15 mouse cellular contexts compared by ENCODE assay signal in genomic region chr16:73785074-73785438, GRCm38 (mm10).
"Had no signal": no experiment of that assay in that cellular context is flagged by ENCODE, and none has a peak within 500 bp of the region (broad histone marks: within the 10 kb centered on the region; RNA-seq: fewer than 3 reads in every experiment).

No protein-coding gene starts in this region.

- DNase-seq: kidney, adult 9 months; kidney, postnatal 10 days; kidney, postnatal 4 days; liver; liver, embryonic 13.5 days; liver, postnatal 0 days; lung, postnatal 14 days; right cerebral cortex, postnatal 14 days; thymus, postnatal 36 days had no signal

- H3K4me2 ChIP-seq: limb, embryonic 12.5 days; liver, embryonic 13.5 days; lung, embryonic 15.5 days; midbrain, embryonic 11.5 days had no signal

- H3K9ac ChIP-seq: limb, embryonic 12.5 days; liver, embryonic 13.5 days; liver, postnatal 0 days; lung, embryonic 15.5 days had no signal

- H3K4me1 ChIP-seq: limb, embryonic 12.5 days; liver, embryonic 13.5 days; lung, embryonic 15.5 days; megakaryocyte, embryonic 14.5 days had no signal

- H3K4me3 ChIP-seq: layer of hippocampus, adult 2 months; limb, embryonic 12.5 days; liver, embryonic 13.5 days; lung, embryonic 15.5 days; megakaryocyte, embryonic 14.5 days had no signal

- H3K27me3 ChIP-seq: limb, embryonic 12.5 days; liver, embryonic 13.5 days; lung, embryonic 15.5 days; megakaryocyte, embryonic 14.5 days had no signal

- H3K36me3 ChIP-seq: limb, embryonic 12.5 days; liver, embryonic 13.5 days; lung, embryonic 15.5 days had no signal

- ATAC-seq: liver, postnatal 0 days had no signal

- H3K9me3 ChIP-seq: limb, embryonic 12.5 days; liver, embryonic 13.5 days; lung, embryonic 15.5 days; megakaryocyte, embryonic 14.5 days had no signal

- H3K27ac ChIP-seq: layer of hippocampus, adult 2 months; limb, embryonic 12.5 days; liver, embryonic 13.5 days; lung, embryonic 15.5 days; macrophage had no signal
